Mouse (Mus musculus): ENCODE data around the gene Cog5. TPM values are rescaled to one million over a fixed set of nuclear protein-coding genes. Genes with fewer than 3 reads are reported as not detected.

The Cog5 gene
- total and polyA plus RNA-seq, 3 experiments, result 34.8 to 42.7 (median 39.3) TPM

GRCm38 (mm10) chr12:31984664-31985063, 330.0 kb downstream of the Cog5 start:
- TF ChIP-seq UBTF (IDR thresholded peaks at IDR 0.05; ENCODE audit: low read depth, low read length), result no peak
- TF ChIP-seq ZNF384 (IDR thresholded peaks at IDR 0.05; ENCODE audit: low read depth, low read length), result no peak
- TF ChIP-seq RCOR1 (conservative IDR thresholded peaks at IDR 0.05; ENCODE audit: low read depth, low read length), result no peak
- no peak for TF ChIP-seq RAD21 (IDR thresholded peaks at IDR 0.05; ENCODE audit: low read depth, low read length)
- no peak for TF ChIP-seq USF1 (IDR thresholded peaks at IDR 0.05; ENCODE audit: low read depth, low read length)
- TF ChIP-seq MAZ (IDR thresholded peaks at IDR 0.05; ENCODE audit: low read depth, low read length), result no peak
- no peak for TF ChIP-seq ZC3H11A (IDR thresholded peaks at IDR 0.05; ENCODE audit: low read depth, low read length)
- TF ChIP-seq MAX (IDR thresholded peaks at IDR 0.05; ENCODE audit: low read length), result no peak
- no peak for TF ChIP-seq MAFK (IDR thresholded peaks at IDR 0.05; ENCODE audit: insufficient replicate concordance, low read length)
- TF ChIP-seq JUND (conservative IDR thresholded peaks at IDR 0.05; ENCODE audit: low read depth, low read length), result no peak
- TF ChIP-seq ETS1 (conservative IDR thresholded peaks at IDR 0.05; ENCODE audit: low read depth, low read length), result no peak
- TF ChIP-seq GABPA (IDR thresholded peaks at IDR 0.05; ENCODE audit: insufficient replicate concordance, low read depth, low read length), result no peak
- no peak for TF ChIP-seq ELF1 (IDR thresholded peaks at IDR 0.05; ENCODE audit: low read depth, low read length)
- TF ChIP-seq ZMIZ1 (IDR thresholded peaks at IDR 0.05; ENCODE audit: low read depth, low read length), result no peak
- no peak for TF ChIP-seq CTCF (conservative IDR thresholded peaks at IDR 0.05 in 1 of 2, IDR thresholded peaks at IDR 0.05 in 1 of 2; ENCODE audit: low read depth in 2 of 2, low read length in 2 of 2)
- no peak for TF ChIP-seq JUN (IDR thresholded peaks at IDR 0.05; ENCODE audit: insufficient read depth, low read depth, low read length)
- no peak for TF ChIP-seq ZKSCAN1 (IDR thresholded peaks at IDR 0.05; ENCODE audit: borderline replicate concordance, low read depth, low read length)
- no peak for TF ChIP-seq POLR2AphosphoS2 (IDR thresholded peaks at IDR 0.05; ENCODE audit: low read depth, low read length)
- no peak for TF ChIP-seq MXI1 (IDR thresholded peaks at IDR 0.05; ENCODE audit: low read depth, low read length)
- TF ChIP-seq MEF2A (IDR thresholded peaks at IDR 0.05; ENCODE audit: borderline replicate concordance, low read depth, low read length), result no peak
- no peaks in the 10 kb centered on the region for H3K9me3 ChIP-seq (replicated peaks; ENCODE audit: low read length)
- no peaks in the 10 kb centered on the region for H3K27me3 ChIP-seq (replicated peaks)
- no peak overlapping the region for H3K4me2 ChIP-seq (ENCODE audit: insufficient read depth, low read depth, poor library complexity, severe bottlenecking)
- no peak for DNase-seq (ENCODE audit: extremely low read depth)
- H3K36me3 ChIP-seq (replicated peaks in 1 of 2; ENCODE audit: control insufficient read depth in 1 of 2, insufficient read depth in 1 of 2, low read length in 1 of 2), result no peaks in the 10 kb centered on the region
- no peaks in the 10 kb centered on the region for H3K4me1 ChIP-seq (ENCODE audit: control insufficient read depth in 1 of 2, insufficient read depth in 2 of 2)
- in situ Hi-C loops (cut with MboI; ENCODE audit: low pct_ligation_motif_present, low pct_unique_long_range_greater_than_20kb, low sequenced_read_pairs) (loop anchor here (10.0 kb wide), 1 partner anchor 70 kb away; no protein-coding TSS in a partner anchor), dilution Hi-C loops (cut with MboI; ENCODE audit: extremely low pct_ligation_motif_present, extremely low pct_unique_long_range_greater_than_20kb, low sequenced_read_pairs) (no loop called here)
- no peaks in the 10 kb centered on the region for H3K79me2 ChIP-seq (replicated peaks; ENCODE audit: control insufficient read depth, extremely low read depth, insufficient read depth, poor library complexity, severe bottlenecking)
- no peak overlapping the region for H3K4me3 ChIP-seq (replicated peaks in 1 of 3; ENCODE audit: low read depth in 2 of 3, low read length in 2 of 3, poor library complexity in 1 of 3)
- H3K9ac ChIP-seq (ENCODE audit: insufficient read depth, low read depth), result no peak overlapping the region
- H3K27ac ChIP-seq (ENCODE audit: insufficient read depth, low read depth), result no peak overlapping the region

DNA sequence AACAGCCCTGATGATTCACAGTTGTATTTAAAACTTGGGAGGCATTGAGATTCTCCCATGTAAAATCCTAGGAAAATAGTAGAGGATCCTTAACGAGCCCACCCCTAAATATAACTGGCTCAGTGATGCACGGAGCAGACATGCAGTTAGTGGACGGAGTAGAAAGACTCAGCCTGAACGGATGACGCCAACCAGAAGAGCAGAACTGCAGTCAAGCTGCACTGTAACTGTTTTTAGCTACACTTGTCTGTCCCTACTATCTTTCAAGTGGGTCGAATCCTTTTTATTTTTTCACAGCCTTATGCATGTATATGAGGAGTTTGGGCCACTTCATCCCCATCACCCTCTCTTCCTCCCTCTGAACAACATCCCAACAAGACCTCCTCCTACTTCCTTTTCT, 331.1 kb downstream of the Cog5 start:
- H3K9me3 ChIP-seq (replicated peaks; ENCODE audit: low read length), result no peaks in the 10 kb centered on the region
- no peak overlapping the region for H3K9ac ChIP-seq (ENCODE audit: insufficient read depth, low read depth)
- no peaks in the 10 kb centered on the region for H3K27me3 ChIP-seq (replicated peaks)
- no peak overlapping the region for H3K4me2 ChIP-seq (ENCODE audit: insufficient read depth, low read depth, poor library complexity, severe bottlenecking)
- no peaks in the 10 kb centered on the region for H3K79me2 ChIP-seq (replicated peaks; ENCODE audit: control insufficient read depth, extremely low read depth, insufficient read depth, poor library complexity, severe bottlenecking)
- in situ Hi-C loops (cut with MboI; ENCODE audit: low pct_ligation_motif_present, low pct_unique_long_range_greater_than_20kb, low sequenced_read_pairs), result loop anchor here (10.0 kb wide), 1 partner anchor 69 kb away; no protein-coding TSS in a partner anchor
- no peak for DNase-seq (ENCODE audit: extremely low read depth)
- H3K4me1 ChIP-seq (ENCODE audit: control insufficient read depth in 1 of 2, insufficient read depth in 2 of 2), result no peaks in the 10 kb centered on the region
- no peak overlapping the region for H3K27ac ChIP-seq (ENCODE audit: insufficient read depth, low read depth)
- H3K36me3 ChIP-seq (replicated peaks in 1 of 2; ENCODE audit: control insufficient read depth in 1 of 2, insufficient read depth in 1 of 2, low read length in 1 of 2), result no peaks in the 10 kb centered on the region
- no peak for TF ChIP-seq EP300 (IDR thresholded peaks at IDR 0.05; ENCODE audit: low read length)
- no peak overlapping the region for H3K4me3 ChIP-seq (replicated peaks in 1 of 3; ENCODE audit: low read depth in 2 of 3, low read length in 2 of 3, poor library complexity in 1 of 3)
- dilution Hi-C loops (cut with MboI; ENCODE audit: extremely low pct_ligation_motif_present, extremely low pct_unique_long_range_greater_than_20kb, low sequenced_read_pairs), result no loop called here

Measured in CH12.LX (cell line).